Mouse (Mus musculus): ENCODE measurements around the gene Fbxw8.

GRCm38 (mm10) chr5:118172078-118172723, 16.9 kb upstream of the Fbxw8 start:
- TF ChIP-seq CTCF (IDR thresholded peaks at IDR 0.05; ENCODE audit: extremely low read depth, insufficient read depth, insufficient read length, insufficient replicate concordance), result no peak
- no peak for TF ChIP-seq POLR2A (IDR thresholded peaks at IDR 0.05; ENCODE audit: low read depth, low read length)
